Mouse (Mus musculus): ENCODE measurements around the gene Tmem41b. TPM values are rescaled to one million over a fixed set of nuclear protein-coding genes. Genes with fewer than 3 reads are reported as not detected.

The Tmem41b gene
- total RNA-seq, 2 experiments from 2014 or later: 47.0 to 49.1 TPM

DNA sequence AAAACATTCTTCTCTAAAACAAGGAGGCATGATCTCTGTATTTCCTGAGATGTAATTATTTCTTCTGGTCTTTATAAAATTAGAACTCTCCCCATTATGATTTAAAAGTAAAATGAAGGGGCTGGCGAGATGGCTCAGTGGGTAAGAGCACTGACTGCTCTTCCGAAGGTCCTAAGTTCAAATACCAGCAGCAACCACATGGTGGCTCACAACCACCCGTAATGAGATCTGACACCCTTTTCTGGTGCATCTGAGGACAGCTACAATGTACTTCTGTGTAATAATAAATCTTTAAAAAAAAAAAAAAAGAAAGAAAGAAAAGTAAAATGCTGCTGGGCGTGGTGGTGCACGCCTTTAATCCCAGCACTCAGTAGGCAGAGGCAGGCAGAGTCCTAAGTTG is 9.6 kb downstream of the Tmem41b start:
- DNase-seq (ENCODE audit: low spot score in 2 of 2): peak in 1 of 2 experiments; percentile 42

DNA sequence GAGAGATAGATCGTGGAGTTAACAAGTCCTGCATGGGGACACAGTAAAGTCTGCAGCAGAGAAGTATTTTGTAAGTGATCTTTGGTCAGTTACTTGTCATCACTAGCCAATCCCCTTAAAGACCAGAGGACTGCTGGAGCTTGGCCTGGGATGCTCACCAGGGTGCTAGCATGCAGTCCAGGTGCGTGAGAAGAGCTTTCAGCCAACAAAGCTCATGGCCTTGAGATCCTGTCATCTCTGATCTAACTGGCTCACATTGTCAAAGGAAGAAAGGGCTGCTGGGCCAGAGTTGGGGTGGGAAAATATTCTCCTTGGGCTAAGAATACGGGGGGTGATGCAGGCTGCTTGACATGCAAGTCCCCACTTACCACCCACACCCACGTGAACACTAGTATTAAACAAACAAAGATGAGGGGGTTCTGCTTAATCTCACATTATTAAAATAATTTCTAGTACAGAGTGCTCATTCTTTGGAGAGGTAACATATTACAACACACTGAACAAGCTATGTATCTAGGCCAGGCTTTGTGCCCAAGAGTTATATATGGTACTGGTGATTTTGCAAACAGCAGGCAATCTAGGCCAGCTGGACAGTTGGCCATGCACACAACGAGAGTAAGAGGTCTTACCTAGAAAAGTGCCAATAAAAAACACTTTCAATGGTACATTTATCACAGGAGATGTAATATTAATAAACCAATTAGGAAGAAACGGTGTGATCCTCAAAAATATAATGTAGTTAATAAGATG is 10.6 kb downstream of the Tmem41b start:
- no peak for DNase-seq (ENCODE audit: low spot score in 2 of 2)

DNA sequence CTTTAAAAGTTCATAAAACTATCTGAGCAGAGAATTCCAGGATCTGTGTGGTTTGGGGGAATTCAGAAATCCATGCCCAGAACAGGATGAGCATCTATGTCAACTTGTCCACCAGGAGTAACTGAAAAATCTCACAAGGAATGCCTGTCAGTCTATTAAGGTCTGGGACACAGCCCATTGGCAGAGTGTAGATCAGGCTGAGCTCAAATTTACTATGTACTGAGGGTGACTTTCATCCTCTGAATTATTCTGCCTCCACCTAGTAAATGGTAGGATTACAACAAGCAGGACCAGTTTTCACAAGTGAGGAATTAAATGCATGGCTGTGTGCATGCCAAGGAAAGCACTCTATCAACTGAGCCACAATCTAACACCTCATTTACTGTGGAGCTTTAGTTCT is 17.2 kb downstream of the Tmem41b start:
- no peak for DNase-seq (ENCODE audit: low spot score in 2 of 2)

DNA sequence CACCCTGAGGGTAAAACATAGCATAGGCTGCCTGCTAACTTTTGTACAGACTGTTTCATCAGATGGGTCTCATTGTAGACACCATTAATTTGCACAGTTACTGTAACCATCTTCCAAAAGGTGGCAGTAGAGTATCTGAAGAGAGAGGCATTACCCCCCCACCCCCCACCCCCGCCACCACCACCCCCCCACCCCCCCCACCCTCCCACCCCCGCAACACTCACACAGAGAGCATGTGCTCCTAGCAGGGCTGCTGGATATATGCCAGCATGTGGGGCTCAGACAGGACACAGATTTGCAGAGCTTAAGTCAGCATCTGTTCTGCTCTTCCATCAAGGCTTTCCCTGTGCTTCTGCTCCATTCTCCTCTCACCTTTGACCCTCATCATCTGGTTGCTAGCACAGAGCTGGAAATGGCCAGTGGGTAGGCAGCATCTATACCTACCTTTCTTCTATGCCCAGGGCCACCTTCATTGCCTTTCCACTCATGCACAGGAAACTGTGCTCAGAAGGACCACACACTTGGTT is 17.7 kb downstream of the Tmem41b start:
- peak in 1 of 2 experiments; percentile 65 for DNase-seq (ENCODE audit: low spot score in 2 of 2)

DNA sequence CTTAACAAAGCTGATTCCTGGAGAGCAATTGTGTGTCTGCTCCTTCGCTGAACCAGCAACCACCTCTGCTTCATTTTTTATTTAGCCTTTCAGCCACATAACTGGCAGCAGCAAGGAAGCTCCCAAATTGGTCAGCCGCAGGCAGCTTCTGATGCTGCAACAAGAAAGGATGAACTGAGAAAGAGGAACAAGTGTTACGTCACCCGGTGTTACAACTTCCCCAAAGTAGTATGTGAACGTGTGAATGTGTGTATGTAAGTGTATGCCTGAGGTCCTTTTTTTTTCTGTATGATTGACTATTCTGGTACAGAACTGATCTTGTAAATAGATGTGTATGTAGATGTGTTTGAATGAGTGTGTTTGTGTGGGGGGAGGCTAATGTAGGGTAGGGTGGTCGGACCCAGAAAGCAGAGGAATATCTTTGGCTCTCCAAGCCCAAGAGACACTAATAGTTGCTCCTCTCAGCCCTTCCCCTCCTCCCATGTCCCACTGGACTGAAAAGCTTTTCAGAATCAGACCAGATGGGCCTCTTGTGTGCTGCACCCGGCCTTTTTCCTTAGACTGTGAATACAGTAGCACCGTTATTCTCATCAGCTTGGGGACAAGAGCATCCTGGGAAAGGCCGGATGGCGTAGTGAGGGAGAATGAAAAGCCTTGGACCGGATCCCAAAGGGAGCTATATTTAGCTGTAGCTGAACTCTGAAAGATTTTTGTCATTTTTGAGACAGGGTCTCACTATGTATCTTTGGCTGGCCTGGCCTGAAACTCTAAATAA is 18.7 kb downstream of the Tmem41b start:
- peak; percentile 35 to 75 for DNase-seq (ENCODE audit: low spot score in 2 of 2)

DNA sequence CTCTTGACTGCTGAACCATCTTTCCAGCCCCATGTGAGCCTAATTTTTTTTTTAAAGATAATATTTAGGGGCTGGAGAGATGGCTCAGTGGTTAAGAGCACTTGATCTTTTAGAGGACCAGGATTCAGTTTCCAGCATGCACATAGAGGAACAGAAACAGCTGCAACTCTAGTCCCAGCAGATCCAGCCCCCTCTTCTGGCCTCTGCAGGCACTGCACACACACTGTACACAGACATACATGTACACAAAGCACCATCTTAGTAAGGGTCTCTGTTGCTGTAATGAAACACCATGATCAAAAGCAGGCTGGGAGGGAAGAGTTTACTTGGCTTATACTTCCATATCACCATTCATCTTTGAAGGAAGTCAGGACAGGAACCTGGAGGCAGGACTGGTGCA is 21.1 kb downstream of the Tmem41b start:
- no peak for DNase-seq (ENCODE audit: low spot score in 2 of 2)

DNA sequence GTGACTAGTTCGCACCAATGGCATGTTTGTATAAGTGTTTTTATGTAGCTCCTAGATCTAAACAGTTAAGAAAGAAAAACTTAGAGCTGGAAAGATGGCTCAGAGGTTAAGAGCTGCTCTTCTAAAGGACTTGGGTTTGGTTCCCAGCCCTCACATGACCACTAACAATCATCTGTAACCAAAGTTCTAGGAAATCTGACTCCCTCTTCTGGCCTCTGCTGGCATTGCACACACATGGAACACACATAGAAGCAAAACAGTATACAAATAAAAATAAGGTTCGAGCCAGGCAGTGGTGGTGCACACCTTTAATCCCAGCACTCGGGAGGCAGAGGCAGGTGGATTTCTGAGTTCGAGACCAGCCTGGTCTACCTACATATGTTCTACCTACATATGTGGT is 23.0 kb downstream of the Tmem41b start:
- DNase-seq (ENCODE audit: low spot score in 2 of 2): no peak

DNA sequence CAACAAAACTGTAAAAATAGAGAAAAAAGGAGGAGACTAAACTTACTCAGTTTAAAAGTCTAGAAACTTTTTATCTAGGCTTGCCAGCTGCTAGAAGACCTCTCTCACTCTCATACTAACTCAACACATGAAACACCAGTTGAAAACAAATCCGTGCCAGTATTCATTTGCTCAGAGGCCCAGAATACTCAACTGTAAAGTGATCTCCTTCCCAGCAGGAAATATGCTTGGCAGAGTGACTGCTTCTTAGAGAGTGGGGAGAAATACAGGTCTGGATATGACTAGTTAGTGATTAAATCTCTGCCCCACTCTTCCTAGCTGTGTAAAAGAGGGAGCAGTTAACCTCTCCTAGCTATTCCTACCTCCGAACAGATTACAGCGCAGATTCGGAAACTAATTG is 24.1 kb downstream of the Tmem41b start:
- DNase-seq (ENCODE audit: low spot score in 2 of 2): no peak

DNA sequence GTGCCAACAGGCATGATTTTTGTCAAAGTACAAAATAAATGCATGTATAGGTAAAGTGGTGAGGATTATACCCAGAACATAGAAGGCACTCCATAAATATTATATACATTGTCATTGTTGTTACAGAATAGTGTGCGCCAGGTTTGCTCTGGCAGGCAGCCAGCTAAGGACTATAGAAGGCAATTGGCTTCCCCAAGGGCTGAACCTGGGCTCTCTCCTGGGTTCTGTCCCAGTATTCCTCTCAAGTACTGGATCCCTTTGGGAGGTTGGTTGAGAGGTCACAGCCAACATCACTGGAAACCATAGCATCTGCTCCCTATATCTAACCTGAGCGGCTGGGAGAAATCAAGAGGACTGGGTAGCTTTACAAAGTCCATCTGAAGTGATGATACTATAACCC is 25.2 kb downstream of the Tmem41b start:
- no peak for DNase-seq (ENCODE audit: low spot score in 2 of 2)

DNA sequence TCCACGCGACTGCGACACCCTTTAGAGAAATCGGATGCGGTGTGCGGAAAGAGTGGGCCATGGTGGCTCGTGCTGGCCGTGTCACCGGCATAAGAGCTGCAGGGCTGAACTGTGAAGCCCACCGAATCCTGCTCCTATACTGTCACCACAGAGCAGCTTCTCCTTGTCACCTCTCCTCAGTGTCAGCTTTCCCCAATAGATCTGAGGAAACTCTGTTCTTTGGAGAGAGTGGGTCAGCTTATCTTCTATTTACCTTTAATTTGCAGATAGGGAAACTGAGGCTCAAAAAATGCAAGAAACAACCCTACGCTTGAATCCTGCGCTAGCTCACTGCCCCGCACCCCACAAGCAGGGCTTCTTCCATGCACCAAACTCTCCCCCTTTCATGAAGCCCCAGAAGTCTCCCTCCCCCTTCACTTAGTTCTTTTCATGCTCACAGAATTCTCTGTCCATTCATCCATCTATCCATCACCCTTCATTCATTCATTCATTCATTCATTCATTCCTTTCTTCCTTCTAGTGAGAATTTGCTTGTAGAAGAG is 26.0 kb downstream of the Tmem41b start:
- DNase-seq (ENCODE audit: low spot score in 2 of 2): no peak

DNA sequence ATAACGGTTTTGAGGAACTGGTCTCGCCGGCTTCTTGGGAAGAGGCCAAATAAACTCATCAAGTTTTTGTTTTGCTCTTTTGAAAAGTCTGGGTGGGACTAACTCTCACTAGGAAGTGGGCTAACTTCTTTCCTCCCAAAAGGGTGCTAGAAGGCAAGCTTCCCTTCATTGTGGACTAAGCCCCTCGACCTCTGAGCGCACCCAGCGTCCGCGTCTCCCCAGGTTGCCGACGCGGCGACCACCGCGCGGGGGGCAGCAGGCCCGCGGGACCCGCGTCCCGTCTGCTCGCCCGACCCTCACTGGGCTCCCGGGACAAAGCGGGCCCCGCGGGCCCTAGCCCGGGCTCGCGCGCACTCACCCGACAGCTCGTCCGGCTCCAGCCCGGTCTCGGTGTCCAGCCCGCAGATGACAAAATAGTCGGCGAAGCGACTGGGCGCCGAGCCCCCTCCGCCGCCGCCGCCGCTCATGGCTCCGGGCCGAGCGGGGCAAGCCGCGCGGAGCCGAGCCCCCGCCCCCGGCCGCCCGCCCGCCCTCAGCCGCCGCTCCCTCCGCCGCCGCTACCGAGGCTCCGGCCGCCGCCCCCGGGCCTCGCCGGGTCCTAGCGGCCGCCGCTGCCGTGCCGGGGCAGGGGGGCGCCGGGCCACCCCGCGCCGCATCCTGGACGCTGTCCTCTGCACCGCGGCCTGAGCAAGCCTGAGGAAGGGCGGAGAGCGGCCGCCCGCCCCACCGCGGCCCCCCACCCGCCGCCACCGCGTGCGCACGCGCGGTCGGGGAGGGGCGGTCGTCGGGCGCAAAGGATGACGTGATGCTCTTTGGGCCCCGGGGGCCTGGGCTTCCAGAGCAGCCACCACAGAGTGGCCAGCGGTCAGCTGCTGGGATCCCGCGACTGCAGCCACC is 26.8 kb downstream of the Tmem41b start, which contains the start of gene Dennd5a:
Gene Dennd5a, minus strand, starts transcription at position 755 of the 897 bp plus-strand sequence.
- peak; percentile 65 to 80 for DNase-seq (ENCODE audit: low spot score in 2 of 2)

DNA sequence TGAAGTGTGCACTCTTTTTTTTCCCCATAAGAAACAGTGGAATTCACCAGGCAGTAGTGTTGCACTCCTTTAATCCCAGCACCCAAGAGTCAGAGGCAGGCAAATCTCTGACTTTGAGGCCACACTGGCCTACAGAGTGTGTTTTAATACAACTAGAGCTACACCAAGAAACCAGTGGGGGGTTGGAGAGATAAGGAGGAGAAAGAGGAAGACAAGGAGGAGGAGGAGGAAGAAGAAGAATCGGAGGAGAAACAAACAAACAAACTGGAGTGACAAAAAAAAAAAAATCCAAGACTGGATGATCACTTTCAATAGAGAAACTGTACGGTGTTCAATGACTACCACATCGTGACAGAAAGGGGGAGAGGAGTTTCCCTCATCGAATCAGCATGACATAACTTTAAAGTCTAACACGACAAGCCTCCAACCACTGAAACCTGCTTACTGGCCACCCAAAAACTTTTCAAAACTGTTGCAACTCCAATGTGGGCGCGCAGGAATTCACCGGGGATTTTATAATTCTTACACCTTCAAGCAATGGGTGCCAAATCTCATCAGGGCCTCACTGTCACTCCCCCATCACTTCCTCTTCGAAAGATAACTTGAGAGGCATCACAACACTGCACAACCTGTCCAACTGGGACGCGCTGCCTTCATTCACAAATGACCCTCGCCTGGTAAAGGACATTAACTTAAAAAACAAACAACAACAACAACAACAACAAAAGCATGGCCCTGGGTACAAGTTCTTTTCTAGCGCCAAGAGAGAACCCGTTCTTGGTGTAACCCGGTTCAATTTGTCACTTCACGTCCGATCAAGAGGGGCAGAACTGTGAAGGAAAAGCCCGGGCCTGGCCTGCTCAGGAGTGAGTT is 27.6 kb downstream of the Tmem41b start:
- no peak for DNase-seq (ENCODE audit: low spot score in 2 of 2)

DNA sequence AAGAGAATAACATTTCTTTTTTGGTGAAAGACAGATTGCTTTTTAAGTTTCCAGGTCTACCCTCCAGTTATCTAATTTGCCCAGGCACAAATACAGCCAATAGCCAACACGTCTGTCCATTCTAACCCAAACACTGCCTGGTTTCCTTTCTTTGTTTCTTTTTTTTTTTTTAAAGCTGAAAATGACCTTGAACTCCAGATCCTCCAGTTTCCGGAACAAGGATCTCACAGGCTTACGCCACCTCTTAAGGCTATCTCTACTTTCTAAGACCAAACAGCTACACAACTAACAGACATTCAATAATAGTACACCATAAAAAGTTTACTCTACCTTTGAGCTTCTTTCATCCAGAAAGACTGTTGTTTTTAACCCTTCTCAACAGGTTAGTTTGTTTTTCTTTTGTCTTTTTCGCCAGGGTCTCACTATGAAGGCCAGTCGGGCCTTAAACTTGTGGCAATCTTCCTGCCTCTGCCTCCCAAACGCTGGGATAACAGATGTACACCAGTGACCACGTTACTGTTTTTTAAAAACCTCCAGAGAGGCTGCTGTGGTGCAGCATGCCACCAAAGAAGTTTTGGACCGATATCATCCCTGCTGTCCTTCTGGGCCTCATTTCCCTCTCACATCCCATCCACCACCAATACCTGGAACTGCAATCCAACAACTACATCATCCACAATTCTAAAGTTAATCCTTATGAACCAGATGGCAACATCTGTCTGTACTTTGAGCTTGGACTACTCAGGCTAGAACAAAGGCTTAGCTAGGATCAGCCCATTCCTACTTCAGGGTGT is 28.5 kb downstream of the Tmem41b start:
- no peak for DNase-seq (ENCODE audit: low spot score in 2 of 2)

DNA sequence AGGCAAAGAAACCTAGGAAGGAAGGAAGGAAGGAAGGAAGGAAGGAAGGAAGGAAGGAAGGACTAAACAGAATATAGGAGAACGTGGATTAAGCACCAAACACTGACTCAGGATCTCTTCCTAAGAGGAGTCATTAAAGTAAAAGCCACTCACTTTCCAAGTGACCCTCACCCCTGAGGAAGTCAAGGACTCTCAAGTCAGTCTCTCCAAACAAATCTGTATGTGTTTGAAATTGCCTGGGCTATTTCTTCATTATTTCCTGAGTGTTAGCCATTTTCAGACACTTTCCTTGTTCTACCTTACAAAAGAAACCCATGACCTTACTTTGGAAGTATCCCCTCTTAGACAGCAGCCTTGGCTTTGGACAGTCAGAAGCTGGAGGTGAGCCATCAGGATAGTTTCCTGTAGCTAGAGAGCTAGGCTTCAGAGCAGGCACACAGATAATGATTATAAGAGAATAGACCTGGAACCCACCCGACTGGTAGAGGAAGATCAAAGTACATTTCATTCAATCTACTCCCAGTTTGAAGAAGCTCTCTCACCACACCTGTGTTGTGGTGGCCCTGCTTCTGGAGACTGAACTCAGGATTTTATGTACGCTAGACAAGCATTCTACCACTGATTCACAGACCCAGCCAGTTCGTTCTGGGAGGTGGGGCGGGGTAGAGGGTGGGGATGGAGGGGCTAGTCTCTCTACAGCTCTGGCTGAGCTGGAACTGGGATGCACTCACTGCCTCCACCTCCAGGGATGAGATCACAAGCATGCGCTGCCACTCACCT is 31.9 kb downstream of the Tmem41b start:
- DNase-seq (ENCODE audit: low spot score in 2 of 2): no peak

DNA sequence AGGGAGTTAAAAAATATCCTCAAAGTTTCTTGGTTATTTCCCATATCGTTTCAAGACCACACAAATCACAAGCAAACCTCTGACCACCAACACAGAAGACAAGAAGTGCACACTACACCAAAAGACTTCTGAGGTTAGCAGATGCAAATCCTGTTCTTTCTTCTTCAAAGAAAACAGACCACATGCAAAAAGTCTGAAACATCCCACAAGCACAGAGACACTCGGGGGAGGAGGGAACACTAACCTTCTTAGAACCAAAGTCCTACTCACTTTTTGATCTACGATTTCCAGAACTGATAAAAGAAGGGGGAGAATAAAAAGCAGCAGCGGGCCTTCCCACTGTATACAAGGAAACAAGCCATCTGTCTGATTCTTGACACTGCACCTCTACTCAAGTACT is 35.4 kb downstream of the Tmem41b start:
- no peak for DNase-seq (ENCODE audit: low spot score in 2 of 2)

DNA sequence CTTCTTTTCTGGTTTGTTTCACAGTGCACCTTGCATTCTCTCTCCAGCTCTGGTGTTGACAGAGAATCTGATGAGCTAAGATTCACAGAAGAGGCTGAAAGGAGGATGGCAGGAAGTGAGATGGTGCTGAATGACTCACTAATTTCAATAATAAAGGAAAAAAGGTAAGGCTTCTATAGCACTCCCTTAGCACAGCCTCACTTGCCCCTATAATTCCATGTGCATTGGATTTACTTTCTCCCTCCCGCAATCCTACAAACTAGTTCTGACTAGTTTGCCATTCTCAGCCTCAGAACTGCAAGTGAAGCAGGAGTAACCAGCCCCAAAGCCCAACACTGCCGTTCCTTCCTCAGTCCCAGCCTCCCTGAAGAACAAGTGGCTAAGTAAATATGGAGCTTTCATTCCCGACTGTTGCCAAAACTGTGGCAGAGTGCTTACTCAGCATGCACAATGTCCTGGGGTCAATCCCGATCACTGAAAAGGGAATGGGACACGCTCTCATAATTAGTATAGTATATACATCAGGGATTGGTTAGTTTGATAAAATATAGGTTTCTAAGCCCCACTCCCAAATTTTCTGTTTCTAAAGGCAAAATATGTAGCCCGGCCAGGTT is 42.2 kb downstream of the Tmem41b start:
- no peak for DNase-seq (ENCODE audit: low spot score in 2 of 2)

DNA sequence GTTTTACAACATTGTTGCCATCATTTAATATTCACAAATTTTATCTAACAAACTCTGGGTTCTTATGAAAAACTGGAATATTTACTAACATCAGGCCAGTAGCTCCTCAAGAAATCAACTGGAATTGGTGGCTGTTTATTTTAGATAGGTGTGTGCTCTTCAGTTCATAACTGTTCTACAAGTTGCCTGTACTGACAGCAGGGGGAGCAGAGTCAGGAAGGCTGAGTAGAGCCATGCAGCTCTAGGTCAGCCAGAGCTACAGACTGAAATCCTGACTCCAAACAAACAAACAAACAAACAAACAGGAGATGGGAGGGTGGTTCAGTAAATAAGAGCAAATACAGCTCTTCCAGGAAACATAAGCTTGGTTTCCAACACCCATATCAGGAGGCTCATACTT is 57.1 kb downstream of the Tmem41b start:
- no peak for DNase-seq (ENCODE audit: low spot score in 2 of 2)

DNA sequence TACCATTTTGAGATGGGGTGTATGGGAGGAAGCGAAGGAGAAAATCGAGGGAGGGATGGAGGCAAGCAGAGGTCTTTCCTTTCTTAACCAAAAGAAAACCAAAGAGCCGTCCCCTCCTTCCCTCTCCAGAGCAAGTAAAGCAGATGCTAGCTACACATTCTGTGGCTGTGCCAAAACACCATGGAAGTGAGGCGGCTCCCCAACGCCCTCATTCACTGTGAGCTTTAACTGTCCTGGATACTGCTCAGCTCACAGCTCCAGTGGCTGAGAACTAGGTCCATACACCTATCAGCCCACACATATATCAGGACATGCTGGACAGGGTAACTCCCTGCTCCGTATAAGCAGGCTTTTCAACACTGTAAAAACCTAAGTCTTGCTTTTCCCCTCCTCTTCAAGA is 58.4 kb downstream of the Tmem41b start:
- no peak for DNase-seq (ENCODE audit: low spot score in 2 of 2)

Measured in layer of hippocampus, adult 18-20 months (tissue).